Mouse (Mus musculus) cortical plate, adult 2 months (tissue): ENCODE measurements around the gene Cask.

Experiments used
- CTCF ChIP-seq: fragments of 200-500 bp; IDR thresholded peaks from 2 replicates; pipeline ENCODE4 v1.5.1; 2011; ENCODE audit warnings: mild to moderate bottlenecking, control low read depth, low read length; ENCODE audit not compliant: insufficient read depth; ENCODE audit errors: extremely low read depth
- POLR2A ChIP-seq: fragments of 200-500 bp; IDR thresholded peaks from 2 replicates; pipeline ENCODE4 v1.6.1; 2011; ENCODE audit warnings: mild to moderate bottlenecking, low read length, control low read depth; ENCODE audit not compliant: insufficient read depth; ENCODE audit errors: extremely low read depth

DNA sequence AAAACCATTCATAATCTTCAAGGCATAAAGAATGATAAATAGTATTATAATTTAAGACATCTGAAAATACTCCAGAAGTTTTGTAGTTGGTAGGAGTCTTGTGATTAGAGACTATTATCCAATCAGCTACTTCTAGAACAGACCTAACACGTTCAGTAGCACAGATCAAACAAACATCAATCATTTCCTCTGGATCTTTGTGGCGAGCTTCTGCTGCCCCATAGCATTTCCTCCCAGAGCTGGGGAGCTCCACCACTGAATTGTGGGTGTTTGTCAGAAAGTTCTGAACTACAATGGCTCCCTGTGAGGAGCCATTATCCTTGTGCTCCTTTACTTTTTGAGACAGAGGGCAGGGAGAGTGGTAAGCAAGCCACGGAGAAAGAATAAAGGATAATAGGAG, 243.4 kb downstream of the Cask start:
- TF ChIP-seq CTCF = no peak
- TF ChIP-seq POLR2A = no peak
